Mouse (Mus musculus) retina, postnatal 7 days (tissue): ENCODE results near the gene Atf3.

ENCODE experiments used
- DNase-seq: peaks from one replicate; pipeline ENCODE4 v3.0.0-alpha.2; 2012; ENCODE audit warnings: low read depth, low spot score

Gene Atf3

GRCm38 (mm10) chr1:191217939-191218338 is at the start of gene Atf3:
TSS of gene Atf3 (minus strand) at chr1:191218039.
- DNase-seq: no peak

GRCm38 (mm10) chr1:191267162-191267561 is 49.3 kb upstream of the Atf3 start:
- no peak for DNase-seq

GRCm38 (mm10) chr1:191263471-191263870 is 45.6 kb upstream of the Atf3 start:
- DNase-seq: no peak

- DNase-seq: no peak
Measured at GRCm38 (mm10) chr1:191261861-191262260, 44.0 kb upstream of the Atf3 start.

GRCm38 (mm10) chr1:191259661-191260060 is 41.8 kb upstream of the Atf3 start:
- no peak for DNase-seq

GRCm38 (mm10) chr1:191259121-191259520 is 41.3 kb upstream of the Atf3 start:
- no peak for DNase-seq

GRCm38 (mm10) chr1:191258521-191258920 is 40.7 kb upstream of the Atf3 start:
- DNase-seq: no peak

GRCm38 (mm10) chr1:191257981-191258380 is 40.1 kb upstream of the Atf3 start:
- no peak for DNase-seq

GRCm38 (mm10) chr1:191257351-191257771 is 39.5 kb upstream of the Atf3 start:
- no peak for DNase-seq

GRCm38 (mm10) chr1:191256566-191257350 is 38.9 kb upstream of the Atf3 start:
- no peak for DNase-seq

GRCm38 (mm10) chr1:191256134-191256533 is 38.3 kb upstream of the Atf3 start:
- DNase-seq: no peak

GRCm38 (mm10) chr1:191254448-191254847 is 36.6 kb upstream of the Atf3 start:
- DNase-seq: no peak

- DNase-seq: no peak
Measured at GRCm38 (mm10) chr1:191253636-191254035, 35.8 kb upstream of the Atf3 start.

- no peak for DNase-seq
Measured at GRCm38 (mm10) chr1:191249975-191250374, 32.1 kb upstream of the Atf3 start.

- DNase-seq: no peak
Measured at GRCm38 (mm10) chr1:191248423-191248822, 30.6 kb upstream of the Atf3 start.

GRCm38 (mm10) chr1:191247561-191247960 is 29.7 kb upstream of the Atf3 start:
- no peak for DNase-seq

- DNase-seq: no peak
Measured at GRCm38 (mm10) chr1:191243855-191244254, 26.0 kb upstream of the Atf3 start.

GRCm38 (mm10) chr1:191242065-191242698 is 24.3 kb upstream of the Atf3 start:
- DNase-seq: peak; percentile 46

GRCm38 (mm10) chr1:191241574-191241973 is 23.7 kb upstream of the Atf3 start:
- no peak for DNase-seq

GRCm38 (mm10) chr1:191239602-191240001 is 21.8 kb upstream of the Atf3 start:
- DNase-seq: no peak

GRCm38 (mm10) chr1:191235788-191236542 is 18.1 kb upstream of the Atf3 start:
- no peak for DNase-seq

- DNase-seq: no peak
Measured at GRCm38 (mm10) chr1:191234837-191235236, 17.0 kb upstream of the Atf3 start.
